Mouse (Mus musculus) ovary, postnatal 10 days (tissue): ENCODE measurements around the gene LTO1.

ENCODE experiments used
- DNase-seq: peaks from one replicate; pipeline ENCODE4 v3.0.0; 2022; ENCODE audit warnings: low spot score

Gene LTO1

DNA sequence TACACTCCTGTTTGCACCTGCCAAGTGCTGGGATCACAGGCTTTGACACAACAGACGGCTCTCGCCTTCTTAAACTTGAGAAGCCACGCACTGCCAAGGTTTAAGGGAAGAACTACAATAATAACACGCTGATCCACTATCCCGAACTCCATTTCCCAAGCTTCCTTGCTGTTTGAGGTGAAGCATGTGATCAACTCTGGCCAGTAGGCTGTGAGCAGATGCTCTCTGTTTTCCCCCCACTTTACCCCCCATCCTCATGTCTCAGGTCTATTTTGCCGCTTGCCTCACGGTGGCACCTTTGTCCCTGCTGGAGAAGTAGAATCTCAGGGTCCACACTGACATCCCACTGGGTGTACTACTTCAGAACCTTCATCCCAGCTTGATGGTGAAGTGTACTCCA is 6.2 kb upstream of the LTO1 start:
- DNase-seq: no peak

DNA sequence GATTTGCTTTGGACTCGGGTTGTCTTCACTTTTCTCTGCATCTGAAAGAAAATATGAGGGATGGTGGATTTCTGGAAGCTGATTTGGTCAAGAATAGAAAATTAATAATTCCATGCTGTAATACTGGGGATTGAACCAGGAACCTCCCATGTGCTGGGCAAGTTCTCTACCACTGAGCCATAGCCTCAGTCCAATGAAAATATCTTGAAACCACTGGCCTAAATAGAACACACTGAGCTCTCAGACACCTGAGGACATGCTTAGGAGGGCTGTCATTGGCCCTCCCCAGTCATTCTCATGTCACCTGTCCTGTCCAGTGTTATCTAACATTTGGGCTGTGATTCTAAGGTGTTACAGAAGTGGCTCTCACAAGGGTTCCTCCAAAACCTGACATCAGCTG is 3.8 kb upstream of the LTO1 start:
- DNase-seq: no peak

- no peak for DNase-seq
Measured at GRCm38 (mm10) chr7:144912897-144913296, 2.0 kb upstream of the LTO1 start.

GRCm38 (mm10) chr7:144914296-144914947 is 478 bp upstream of the LTO1 start:
- no peak for DNase-seq

DNA sequence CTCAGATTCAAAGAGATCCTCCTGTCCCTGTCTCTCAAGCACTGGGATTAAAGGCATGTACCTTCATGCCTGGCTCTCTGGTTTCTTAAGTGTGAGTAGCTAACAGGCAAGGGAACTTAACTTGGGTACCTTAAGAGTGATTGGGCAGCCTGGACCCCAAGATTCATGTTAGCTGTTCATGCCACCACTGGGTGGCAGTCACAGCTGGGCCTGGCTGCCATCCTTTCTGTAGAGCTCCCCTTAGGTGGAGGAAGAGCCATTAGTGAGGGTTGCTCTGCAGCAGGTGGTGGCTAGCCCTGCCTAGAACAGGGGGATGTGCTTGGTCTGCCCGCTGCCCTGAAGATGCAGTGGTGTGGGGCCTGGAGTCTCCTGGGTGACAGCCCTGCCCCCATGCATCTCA is 3.9 kb downstream of the LTO1 start:
- DNase-seq: no peak

DNA sequence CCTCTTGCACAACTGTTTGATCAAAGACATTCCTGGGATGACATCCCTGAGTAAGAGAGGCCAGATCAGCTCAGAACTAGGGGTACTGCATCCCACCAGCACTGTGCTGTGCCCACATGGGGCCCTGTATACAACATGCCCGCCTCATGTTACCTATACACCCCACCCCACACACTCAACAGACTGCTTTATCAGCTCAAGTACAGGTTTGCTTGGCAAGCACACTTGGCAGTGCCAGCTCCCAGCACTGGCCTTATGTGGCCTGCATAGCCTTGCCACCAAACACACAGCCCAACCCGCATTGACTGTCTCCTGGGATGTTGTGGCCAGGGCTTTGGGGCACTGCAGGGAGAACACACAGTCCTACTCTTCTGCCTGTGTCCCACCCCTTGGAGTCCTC is 12.7 kb downstream of the LTO1 start:
- no peak for DNase-seq

DNA sequence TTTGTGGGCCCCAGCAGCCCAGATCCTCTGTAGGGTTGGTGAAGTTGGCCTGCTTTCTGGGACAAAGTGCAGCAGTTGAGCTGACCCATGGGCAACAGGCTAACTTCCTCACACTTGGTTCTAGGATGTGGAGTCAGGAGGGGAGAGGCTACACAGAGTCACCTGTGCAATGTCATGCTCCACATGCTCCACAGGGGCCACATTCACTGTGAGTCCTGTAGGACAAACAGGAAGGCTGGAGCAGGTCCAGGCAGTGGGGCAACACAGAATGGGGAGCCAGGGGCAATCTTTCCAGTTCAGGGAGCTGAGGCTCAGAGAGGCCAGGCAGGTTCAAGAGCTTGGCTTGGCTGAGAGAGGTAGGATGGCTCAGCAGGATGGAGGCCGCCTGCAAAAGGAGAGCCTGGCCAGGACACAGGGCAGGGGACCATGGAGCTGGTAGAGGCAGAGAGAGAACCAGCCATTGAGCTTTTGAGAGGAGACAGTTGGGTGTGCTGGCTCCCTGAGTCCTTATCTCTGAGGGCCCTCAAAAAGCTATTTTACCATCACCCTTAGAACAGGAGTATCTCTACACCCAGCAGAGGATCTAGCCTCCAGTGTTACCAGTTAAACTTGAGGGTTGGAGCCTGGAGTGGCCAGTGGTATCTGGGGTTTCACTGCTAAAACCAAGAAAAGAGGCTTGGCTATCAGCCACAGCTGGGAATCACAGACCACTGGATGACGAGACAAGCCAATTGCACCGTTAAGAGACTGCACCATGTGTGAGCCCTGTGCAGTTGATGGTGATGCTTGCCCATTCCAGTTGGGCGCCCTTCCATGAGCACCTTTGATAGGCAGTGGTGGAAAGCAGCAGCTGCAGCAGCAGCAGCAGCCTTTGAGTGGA is 13.3 kb downstream of the LTO1 start:
- DNase-seq: no peak

GRCm38 (mm10) chr7:144928889-144929210 is 13.9 kb downstream of the LTO1 start:
- DNase-seq: no peak

DNA sequence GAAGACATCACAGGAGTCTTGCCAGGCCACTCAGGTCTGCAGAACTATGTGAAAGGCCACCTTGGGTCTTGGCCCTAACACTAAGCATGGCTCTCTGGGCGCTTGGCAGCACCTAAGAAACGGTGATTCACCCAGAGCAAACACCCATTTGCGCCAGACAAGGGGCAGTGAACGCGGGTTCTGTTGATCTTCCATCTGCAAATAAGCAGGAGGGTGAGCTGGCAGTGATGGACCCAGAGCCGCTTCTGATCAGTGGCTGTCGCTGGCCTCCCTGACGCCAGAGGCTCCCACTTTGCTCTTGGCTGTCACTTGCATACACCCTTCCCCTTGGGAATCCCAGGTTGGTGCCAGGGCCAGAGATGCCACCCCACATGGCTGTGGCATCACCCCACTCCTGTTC is 14.6 kb downstream of the LTO1 start:
- DNase-seq: no peak

GRCm38 (mm10) chr7:144929931-144930330 is 15.0 kb downstream of the LTO1 start:
- DNase-seq: no peak

GRCm38 (mm10) chr7:144931778-144932177 is 16.9 kb downstream of the LTO1 start:
- DNase-seq: no peak

DNA sequence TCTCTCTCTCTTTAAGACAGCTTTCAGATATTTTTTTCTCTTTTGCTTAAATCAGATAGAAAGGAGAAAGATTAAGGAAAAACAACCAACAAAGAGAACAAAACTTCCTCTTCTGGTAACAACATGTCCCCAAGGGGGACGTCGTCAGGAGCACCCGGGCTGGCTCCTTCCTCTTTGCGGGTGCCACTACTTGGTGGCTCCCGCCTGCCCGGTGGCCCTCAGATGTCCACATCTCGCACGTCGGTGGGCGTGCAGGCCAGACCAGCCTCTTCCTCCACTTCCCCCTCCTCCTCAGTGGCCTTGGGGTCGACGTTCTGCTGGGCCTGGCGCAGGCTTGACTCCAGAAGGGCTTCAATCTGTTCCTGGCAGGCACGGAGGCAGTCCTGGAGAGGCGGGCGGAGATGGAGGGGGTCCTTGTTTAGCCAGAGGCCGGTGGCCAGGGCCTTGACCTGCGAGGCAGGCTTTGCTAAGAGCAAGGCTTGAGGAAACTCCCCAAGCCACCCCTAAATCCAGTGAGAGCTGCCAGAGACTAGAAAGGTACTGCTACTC is 17.6 kb downstream of the LTO1 start:
- DNase-seq: no peak

DNA sequence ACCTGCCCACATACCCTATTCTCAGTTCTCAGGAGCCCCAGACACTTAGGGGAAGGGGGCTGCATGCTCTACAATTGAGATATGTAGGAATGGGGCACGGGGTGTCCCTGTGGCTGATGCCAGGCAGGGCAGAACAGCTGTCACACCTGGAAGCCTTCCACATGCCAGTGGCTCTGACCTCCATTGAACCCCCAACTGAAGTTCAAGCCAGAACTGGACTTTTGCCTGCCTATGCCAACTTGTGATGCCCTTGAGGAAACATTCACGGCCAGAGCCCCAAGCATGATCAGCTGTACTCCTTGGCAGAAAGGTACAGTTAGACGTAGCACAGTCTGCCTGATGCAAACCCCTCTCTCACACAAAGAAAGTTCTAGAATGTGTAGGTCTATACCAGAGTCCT is 18.4 kb downstream of the LTO1 start:
- DNase-seq: no peak

GRCm38 (mm10) chr7:144933796-144934195 is 18.9 kb downstream of the LTO1 start:
- DNase-seq: no peak

DNA sequence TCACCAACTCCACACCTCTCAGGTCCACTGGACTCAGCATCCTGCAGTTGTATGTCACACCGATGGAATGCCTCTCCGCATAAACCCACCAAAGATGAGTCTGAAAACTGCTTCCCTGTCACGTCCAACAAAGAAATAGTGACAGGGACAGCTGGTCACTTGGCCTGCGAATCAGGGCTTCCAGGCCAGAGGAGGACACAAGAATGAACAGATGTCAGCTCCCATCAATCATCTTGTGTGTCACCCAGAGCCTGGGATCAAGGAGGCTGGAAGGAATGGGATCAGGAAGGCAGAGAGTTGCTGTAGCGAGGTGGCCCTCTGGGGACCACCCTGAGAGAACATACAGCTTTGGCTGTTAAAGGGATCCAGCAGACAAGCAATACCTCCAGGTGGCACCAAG is 20.0 kb downstream of the LTO1 start:
- DNase-seq: no peak

DNA sequence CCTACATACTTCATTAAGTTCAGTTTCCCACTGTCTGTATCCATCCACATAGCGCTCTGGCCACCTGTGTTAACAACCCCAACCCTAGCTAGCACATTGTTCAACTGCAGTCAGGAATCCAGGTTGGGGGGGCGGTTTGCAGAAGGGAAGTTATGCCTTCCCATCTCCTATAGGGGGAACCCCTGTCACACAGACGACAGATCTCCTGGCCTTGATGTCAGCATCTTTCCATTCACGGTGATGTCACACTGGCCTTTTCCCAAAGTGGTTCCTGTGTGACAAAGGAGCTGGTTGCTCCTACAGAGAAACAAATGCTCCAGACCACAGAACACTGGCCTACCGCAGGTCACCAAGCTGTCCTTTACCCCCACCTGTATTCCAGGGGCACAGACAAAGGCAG is 20.7 kb downstream of the LTO1 start:
- no peak for DNase-seq

GRCm38 (mm10) chr7:144936311-144936880 is 21.5 kb downstream of the LTO1 start:
- DNase-seq: no peak

DNA sequence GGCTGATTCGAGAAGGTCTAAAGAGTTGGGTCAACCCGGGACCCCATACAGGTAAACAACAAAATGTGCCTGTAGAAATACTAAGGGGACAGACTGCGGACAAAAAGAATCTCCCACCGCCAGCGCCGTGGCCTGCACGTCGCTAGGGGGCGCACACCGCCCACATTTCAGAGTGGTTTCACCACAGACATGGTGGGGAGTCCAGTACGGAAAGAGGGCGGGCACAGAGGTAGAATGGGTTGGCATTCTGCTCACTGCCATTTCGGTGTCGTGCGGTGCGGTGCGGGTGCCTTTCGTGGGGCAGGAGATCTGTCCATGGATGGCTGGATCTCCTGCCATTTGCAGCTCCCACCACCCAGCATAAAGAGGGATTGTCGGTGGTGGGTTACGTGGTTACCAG is 22.6 kb downstream of the LTO1 start:
- peak; percentile 82 for DNase-seq

GRCm38 (mm10) chr7:144937899-144938517 is 23.1 kb downstream of the LTO1 start:
- no peak for DNase-seq

GRCm38 (mm10) chr7:144938661-144939343 is 23.9 kb downstream of the LTO1 start:
- no peak for DNase-seq

DNA sequence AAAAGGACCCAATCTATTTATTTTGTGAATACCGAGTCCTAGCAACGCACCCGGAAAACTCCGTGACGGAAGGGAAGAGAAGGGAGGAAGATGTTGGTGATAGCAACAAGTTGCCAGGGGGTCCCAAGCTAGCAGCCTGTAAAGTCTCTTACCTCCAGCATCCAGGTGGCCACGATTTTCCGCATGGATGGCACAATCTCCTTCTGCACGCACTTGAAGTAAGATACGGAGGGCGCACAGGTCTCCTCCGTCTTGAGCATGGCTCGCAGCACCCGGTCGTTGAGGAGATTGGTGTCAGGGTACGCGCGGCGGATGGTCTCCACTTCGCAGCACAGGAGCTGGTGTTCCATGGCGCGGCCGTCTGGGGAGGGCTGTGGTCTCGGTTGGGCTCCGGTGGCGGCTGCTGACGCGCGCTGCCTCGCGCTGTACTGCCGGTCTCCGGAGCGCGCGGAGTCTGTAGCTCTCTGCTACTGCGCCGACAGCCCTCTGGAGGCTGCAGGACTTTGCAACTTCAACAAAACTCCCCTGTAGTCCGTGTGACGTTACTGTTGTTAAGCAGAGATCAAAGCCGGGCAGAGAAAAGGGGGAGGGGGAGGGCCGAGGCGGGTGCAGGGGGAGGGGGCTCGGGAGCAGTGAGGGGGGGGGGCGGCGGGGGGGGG is 24.6 kb downstream of the LTO1 start, which contains the start of gene Ccnd1:
TSS of gene Ccnd1 (minus strand) at position 582 of the 659 bp plus-strand sequence.
- DNase-seq: no peak
